Mouse (Mus musculus) neural tube, embryonic 13.5 days (tissue): Measurements from ENCODE around the gene Pafah1b1. TPM values are rescaled to one million over a fixed set of nuclear protein-coding genes. Genes with fewer than 3 reads are reported as not detected.

Experiments used
- ATAC-seq: fragments of 200-750 bp; cut with Nextera tagmentation; 2 replicates; pipeline ENCODE4 v1.8.0; 2017; ENCODE audit warnings: low read depth, mild to moderate bottlenecking, moderate TSS enrichment, moderate library complexity
- H3K27ac ChIP-seq: fragments of 300-500 bp; sonication (generic); replicated peaks from 2 replicates; pipeline ENCODE4 v1.5.1; 2015; ENCODE audit warnings: moderate library complexity, mild to moderate bottlenecking, inconsistent platforms
- H3K27me3 ChIP-seq: fragments of 300-500 bp; sonication (generic); 2 replicates; pipeline ENCODE4 v1.6.1; 2015; ENCODE audit warnings: mild to moderate bottlenecking, inconsistent platforms
- H3K36me3 ChIP-seq: fragments of 300-500 bp; sonication (generic); 2 replicates; pipeline ENCODE4 v1.6.1; 2015; ENCODE audit warnings: mild to moderate bottlenecking, inconsistent platforms
- H3K4me1 ChIP-seq: fragments of 300-500 bp; sonication (generic); replicated peaks from 2 replicates; pipeline ENCODE4 v1.6.1; 2015; ENCODE audit warnings: inconsistent platforms
- H3K4me2 ChIP-seq: fragments of 300-500 bp; sonication (generic); 2 replicates; pipeline ENCODE4 v1.6.1; 2015; ENCODE audit warnings: inconsistent platforms, mild to moderate bottlenecking, moderate library complexity
- H3K4me3 ChIP-seq: fragments of 300-500 bp; sonication (generic); 2 replicates; pipeline ENCODE4 v1.5.1; 2015; ENCODE audit warnings: mild to moderate bottlenecking, inconsistent platforms
- H3K9ac ChIP-seq: fragments of 300-500 bp; sonication (generic); 2 replicates; pipeline ENCODE4 v1.6.1; 2015; ENCODE audit warnings: moderate library complexity, mild to moderate bottlenecking, inconsistent platforms
- H3K9me3 ChIP-seq: fragments of 300-500 bp; sonication (generic); 2 replicates; pipeline ENCODE4 v1.6.1; 2016; ENCODE audit warnings: inconsistent platforms
- WGBS: fragments of 180-500 bp; shearing (Covaris S2); methylation state at CpG from one replicate; pipeline ENCODE4 v1.1.7; 2015; 5-methylcytosine and 5-hydroxymethylcytosine counted together
- polyA plus RNA-seq: library from polyadenylated mRNA; unstranded; fragments of >200 nt; fragmentation: Nextera tagmentation; extraction: Ambion mirVana; gene quantifications from 2 replicates; pipeline ENCODE4 v1.2.1, GENCODE M21; 2015

Pafah1b1 gene
- polyA plus RNA-seq, 1 experiment from 2014 or later, result 60.9 TPM

DNA sequence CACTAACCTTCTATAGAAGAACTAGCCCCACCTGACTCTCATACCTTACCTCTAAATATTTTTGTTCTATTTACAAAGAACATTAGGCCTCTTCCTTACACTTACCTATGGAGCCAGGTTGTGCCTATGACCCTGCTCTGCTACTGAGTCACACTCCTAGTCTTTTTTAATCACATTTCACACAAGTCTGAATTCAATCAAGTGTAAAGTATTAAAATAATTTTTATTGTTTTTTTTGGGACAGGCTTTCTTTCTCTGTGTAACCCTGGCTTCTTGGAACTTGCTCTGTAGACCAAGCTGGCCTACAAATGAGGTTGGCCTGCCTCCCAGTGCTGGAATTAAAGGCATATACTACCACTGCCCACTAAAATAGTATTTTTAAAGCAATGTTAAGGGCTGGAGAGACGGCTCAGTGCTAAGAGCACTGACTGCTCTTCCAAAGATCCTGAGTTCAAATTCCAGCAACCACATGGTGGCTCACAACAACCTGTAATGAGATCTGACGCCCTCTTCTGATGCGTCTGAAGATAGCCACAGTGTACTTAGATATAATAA lies 8.4 kb downstream of the Pafah1b1 start:
- Histone ChIP-seq H3K4me2 (no peak overlapping the region), H3K36me3 (no peaks in the 10 kb centered on the region), H3K27ac (no peak overlapping the region), H3K9me3 (no peaks in the 10 kb centered on the region), H3K4me3 (no peak overlapping the region), H3K4me1 (peaks cover 30% of the 10 kb centered on the region), H3K9ac (no peak overlapping the region), H3K27me3 (no peaks in the 10 kb centered on the region)
- 91% methylated on average over 3 of the region's 3 CpGs for WGBS
- ATAC-seq, result no peak

DNA sequence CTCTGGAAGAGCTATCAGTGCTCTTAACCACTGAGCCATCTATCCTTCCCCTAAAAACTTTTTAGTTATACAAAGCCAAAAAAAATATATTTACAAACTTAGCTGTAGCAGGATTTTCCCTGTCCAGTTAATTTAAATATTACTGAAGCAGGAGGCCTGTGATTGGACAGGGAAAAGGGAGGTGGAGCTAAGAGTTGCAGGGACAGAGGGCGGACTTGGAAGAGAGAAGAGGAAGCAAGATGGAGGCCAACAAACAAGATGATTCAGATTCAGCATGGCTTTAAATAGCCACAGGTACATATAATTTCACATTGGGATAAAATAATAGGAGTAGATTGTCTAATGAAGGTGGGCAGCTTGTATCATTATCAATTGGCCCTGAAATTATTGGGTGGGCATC lies 13.8 kb downstream of the Pafah1b1 start:
- ATAC-seq, result no peak
- no peaks in the 10 kb centered on the region for H3K36me3 ChIP-seq
- 75% methylated on average over 1 of the region's 1 CpGs for whole genome bisulfite sequencing

DNA sequence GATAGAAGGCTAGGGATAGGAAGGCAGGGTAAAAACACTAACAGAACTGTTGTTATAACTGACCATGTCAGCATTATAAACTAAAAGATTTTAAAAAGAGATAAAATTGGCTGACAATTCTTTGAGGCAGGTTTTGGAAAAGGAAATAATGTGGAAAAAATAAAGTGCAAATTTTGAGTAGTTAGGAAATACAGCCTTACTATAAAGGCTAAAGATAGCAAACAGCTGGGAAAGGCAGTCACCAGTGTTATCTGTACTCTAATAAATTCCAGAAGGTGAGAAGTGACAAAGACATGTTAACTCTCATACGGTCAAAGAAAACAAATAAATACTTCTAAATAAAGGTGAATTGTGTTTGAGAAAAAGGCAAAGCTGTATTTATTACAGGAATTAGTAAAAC lies 15.7 kb downstream of the Pafah1b1 start:
- WGBS, result 73% methylated on average over 1 of the region's 1 CpGs
- Histone ChIP-seq H3K4me3 (no peak overlapping the region), H3K27ac (no peak overlapping the region), H3K9ac (no peak overlapping the region), H3K27me3 (no peaks in the 10 kb centered on the region), H3K36me3 (no peaks in the 10 kb centered on the region), H3K4me2 (no peak overlapping the region), H3K4me1 (peaks cover 3% of the 10 kb centered on the region; the same call in 1 of the 2 replicates), H3K9me3 (no peaks in the 10 kb centered on the region)
- ATAC-seq, result no peak

More for the DNA sequence above, 13.8 kb downstream of the Pafah1b1 start:
- no peak overlapping the region for H3K27ac ChIP-seq
- no peaks in the 10 kb centered on the region for H3K27me3 ChIP-seq
- H3K9ac ChIP-seq, result no peak overlapping the region
- H3K9me3 ChIP-seq, result no peaks in the 10 kb centered on the region
- H3K4me2 ChIP-seq, result no peak overlapping the region
- H3K4me1 ChIP-seq, result peaks cover 3% of the 10 kb centered on the region; the same call in 1 of the 2 replicates
- H3K4me3 ChIP-seq, result no peak overlapping the region

DNA sequence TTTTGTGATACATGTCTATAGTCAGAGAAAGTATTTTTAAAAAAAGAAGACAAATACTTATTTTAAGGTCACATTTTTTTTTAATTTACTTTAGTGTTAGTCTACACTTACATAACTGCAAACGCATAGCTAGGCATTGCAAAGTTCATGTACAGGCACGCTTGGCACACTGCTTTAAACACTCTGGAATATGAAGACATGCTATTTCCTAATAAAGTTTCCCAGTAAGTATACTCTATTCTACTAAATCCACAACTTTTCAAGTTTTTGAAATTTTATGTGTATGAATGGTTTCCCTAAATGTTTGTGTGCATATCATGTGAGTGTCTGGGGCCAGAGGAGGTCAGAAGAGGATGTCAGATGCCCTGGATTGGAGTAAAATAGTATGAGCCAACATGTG lies 20.4 kb downstream of the Pafah1b1 start:
- WGBS, result 98% methylated on average over 2 of the region's 2 CpGs
- no peak for ATAC-seq
- H3K9ac ChIP-seq, result no peak overlapping the region

DNA sequence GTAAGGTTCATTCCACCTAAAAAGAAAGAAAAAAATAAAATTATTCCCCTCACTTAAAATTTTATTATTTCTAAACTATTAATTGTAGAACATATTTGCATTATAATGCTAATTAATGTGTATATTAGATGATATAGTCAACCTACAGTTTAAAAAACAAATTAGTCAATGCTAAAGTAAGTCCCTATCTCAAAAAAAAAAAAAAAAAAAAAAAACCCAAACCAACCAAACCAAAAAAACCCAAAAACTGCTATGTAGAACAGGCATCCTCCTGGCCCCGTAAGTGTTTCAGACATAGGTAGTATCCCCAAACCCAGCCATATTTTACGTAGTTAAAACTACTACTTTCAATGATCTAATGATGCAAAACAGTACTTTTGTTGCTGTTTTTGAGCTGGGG lies 25.0 kb downstream of the Pafah1b1 start:
- Histone ChIP-seq H3K4me1 (no peaks in the 10 kb centered on the region), H3K27ac (no peak overlapping the region), H3K4me3 (no peak overlapping the region), H3K9me3 (no peaks in the 10 kb centered on the region), H3K27me3 (no peaks in the 10 kb centered on the region), H3K36me3 (peaks cover 38% of the 10 kb centered on the region), H3K4me2 (no peak overlapping the region), H3K9ac (no peak overlapping the region)
- 95% methylated on average over 2 of the region's 2 CpGs for WGBS
- ATAC-seq, result no peak

More for the DNA sequence above, 20.4 kb downstream of the Pafah1b1 start:
- Histone ChIP-seq H3K4me3 (no peak overlapping the region), H3K27ac (no peak overlapping the region), H3K4me2 (no peak overlapping the region), H3K27me3 (no peaks in the 10 kb centered on the region), H3K36me3 (peaks cover under 1% of the 10 kb centered on the region), H3K4me1 (peaks cover 3% of the 10 kb centered on the region; the same call in 1 of the 2 replicates), H3K9me3 (no peaks in the 10 kb centered on the region)

DNA sequence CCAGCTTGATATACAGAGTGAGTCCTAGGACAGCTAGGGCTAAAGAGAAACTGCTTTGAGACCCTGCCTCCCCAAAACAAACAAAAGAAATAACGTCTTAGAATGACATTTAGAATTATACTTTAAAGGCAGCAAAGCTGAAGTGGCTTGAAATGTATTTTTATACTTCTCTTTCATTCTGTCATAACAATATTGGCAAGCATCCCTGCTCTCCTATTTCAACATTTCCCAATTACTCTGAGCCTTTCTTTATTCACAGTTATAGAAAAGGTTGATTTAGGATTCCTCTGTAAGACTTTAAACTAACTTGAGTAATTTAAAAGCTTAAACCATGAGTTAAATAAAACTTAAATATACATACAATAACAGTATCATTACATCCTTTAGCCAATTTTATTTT lies 32.3 kb downstream of the Pafah1b1 start:
- no peak overlapping the region for H3K4me3 ChIP-seq
- H3K27me3 ChIP-seq, result no peaks in the 10 kb centered on the region
- 73% methylated on average over 1 of the region's 1 CpGs for WGBS
- H3K4me2 ChIP-seq, result no peak overlapping the region
- no peaks in the 10 kb centered on the region for H3K9me3 ChIP-seq
- H3K9ac ChIP-seq, result no peak overlapping the region
- H3K4me1 ChIP-seq, result no peaks in the 10 kb centered on the region
- no peak overlapping the region for H3K27ac ChIP-seq
- peaks cover 49% of the 10 kb centered on the region for H3K36me3 ChIP-seq
- ATAC-seq, result no peak

DNA sequence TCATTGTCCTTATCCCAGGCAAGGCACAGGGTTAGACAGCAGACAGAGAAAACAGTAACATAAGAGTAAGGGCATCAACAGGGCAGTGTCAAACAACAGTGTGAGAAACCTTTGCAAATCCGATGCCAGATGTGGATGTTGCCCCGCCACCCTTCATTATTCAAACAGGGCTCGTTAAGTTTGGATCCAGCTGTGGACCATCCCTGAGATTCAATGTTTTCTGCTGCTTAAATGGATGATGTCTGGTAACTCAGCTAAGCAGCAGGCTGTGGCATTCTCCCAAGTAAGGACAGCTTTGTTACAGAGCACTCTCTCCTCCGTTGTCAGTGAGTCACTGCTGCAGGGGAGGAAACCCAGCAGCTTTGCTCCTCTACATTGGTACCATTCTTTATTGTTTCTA lies 49.3 kb downstream of the Pafah1b1 start:
- Histone ChIP-seq H3K9ac (no peak overlapping the region), H3K4me2 (no peak overlapping the region), H3K36me3 (peaks cover 64% of the 10 kb centered on the region), H3K9me3 (no peaks in the 10 kb centered on the region), H3K4me3 (no peak overlapping the region), H3K27ac (no peak overlapping the region), H3K27me3 (no peaks in the 10 kb centered on the region), H3K4me1 (no peaks in the 10 kb centered on the region)
- no peak for ATAC-seq
- 86% methylated on average over 4 of the region's 4 CpGs for WGBS

DNA sequence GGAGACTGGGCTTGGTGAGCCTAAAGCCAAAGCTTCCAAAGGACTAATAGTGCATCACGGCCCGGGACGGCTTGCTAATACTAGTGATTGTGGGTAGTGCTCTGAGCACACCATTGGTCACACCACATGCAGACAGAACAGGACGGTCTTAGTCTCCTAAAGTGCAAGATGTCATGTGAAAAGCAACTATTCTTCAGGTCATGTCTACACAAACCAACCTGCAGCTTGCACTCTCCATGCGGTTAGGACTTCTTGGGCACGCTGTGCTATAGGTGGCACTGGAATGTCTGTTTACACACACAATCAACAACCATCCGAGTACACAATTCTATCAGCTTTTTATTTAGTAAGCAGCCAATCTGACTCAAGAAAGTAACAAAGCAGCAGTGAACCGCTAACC lies 49.8 kb downstream of the Pafah1b1 start:
- Histone ChIP-seq H3K36me3 (peaks cover 64% of the 10 kb centered on the region), H3K4me2 (no peak overlapping the region), H3K4me3 (no peak overlapping the region), H3K27me3 (no peaks in the 10 kb centered on the region), H3K9ac (no peak overlapping the region), H3K4me1 (no peaks in the 10 kb centered on the region), H3K27ac (no peak overlapping the region), H3K9me3 (no peaks in the 10 kb centered on the region)
- 97% methylated on average over 8 of the region's 8 CpGs for WGBS
- ATAC-seq, result no peak

DNA sequence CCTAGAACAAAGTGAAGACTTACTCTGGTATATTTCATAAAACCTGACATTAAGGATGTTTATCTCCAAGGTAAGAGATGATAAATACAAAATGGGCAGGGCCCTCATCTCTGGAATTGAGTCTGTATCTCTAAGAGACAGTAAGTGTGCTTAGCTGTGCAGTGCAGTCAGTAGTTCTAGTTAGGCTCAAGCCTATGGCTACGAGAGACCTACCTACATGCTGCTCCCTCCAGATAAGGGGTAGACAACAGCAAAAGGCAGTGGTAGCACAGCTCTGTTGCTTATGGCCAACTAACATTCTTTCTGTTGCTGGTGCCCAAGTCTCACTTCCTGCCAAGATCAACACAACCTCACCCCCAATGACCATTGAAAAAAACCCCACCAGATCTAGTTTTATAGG lies 50.9 kb downstream of the Pafah1b1 start:
- 100% methylated on average over 1 of the region's 1 CpGs for WGBS
- no peak overlapping the region for H3K9ac ChIP-seq
- H3K36me3 ChIP-seq, result peaks cover 64% of the 10 kb centered on the region
- no peaks in the 10 kb centered on the region for H3K9me3 ChIP-seq
- H3K4me1 ChIP-seq, result no peaks in the 10 kb centered on the region
- H3K4me2 ChIP-seq, result no peak overlapping the region
- no peak for ATAC-seq
- no peak overlapping the region for H3K27ac ChIP-seq
- no peaks in the 10 kb centered on the region for H3K27me3 ChIP-seq
- H3K4me3 ChIP-seq, result no peak overlapping the region

DNA sequence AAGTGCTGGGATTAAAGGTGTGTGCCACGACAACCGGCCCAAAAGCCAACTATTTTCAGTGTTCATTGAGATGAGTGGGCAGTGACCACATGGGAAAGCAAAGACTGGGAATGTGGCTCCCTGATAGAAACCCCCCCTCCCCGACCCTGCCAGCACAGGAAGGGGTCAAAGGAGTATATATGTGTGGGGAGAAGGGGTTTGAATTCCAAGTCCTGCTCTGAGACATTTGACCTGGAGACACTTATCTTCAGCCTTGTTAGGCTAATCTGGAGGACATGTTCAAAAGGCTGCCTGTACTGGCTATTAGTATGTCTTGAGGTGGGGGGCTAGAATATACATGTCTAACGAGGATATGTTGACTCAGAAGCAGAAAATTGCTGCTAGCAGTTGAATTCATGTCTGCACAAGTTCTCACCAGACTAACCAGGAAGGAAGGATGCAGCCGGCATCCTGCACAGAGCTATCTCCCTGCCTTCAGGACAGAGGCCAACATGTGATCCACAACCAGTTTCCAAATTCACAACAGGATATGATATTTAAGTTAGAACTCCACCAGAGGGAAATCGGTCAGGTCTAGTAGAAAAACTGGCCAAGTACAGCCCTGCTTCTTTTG lies 51.5 kb downstream of the Pafah1b1 start:
- WGBS, result 88% methylated on average over 6 of the region's 6 CpGs
- Histone ChIP-seq H3K36me3 (peaks cover 64% of the 10 kb centered on the region), H3K4me2 (no peak overlapping the region), H3K9ac (no peak overlapping the region), H3K4me3 (no peak overlapping the region), H3K27me3 (no peaks in the 10 kb centered on the region), H3K4me1 (no peaks in the 10 kb centered on the region), H3K9me3 (no peaks in the 10 kb centered on the region), H3K27ac (no peak overlapping the region)
- ATAC-seq, result no peak

DNA sequence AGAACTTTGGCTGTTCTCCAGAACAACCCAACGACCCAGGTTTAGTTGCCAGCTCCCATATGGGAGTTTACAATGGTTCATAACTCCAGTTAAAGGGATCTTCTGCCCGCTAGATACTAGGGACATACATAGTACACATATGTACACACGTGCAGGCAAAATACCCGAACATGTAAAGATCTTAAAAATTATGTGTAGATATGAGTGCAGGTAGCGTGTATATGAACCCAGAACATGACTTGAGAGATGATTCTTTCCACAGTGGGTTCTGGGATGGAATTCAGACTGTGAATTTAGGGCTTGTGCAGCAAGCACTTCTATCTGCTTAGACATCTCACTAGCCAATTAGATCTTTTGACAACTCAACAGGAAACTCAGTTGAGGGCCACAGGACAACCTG lies 52.6 kb downstream of the Pafah1b1 start:
- WGBS, result 91% methylated on average over 5 of the region's 5 CpGs
- peaks cover 64% of the 10 kb centered on the region for H3K36me3 ChIP-seq
- H3K27me3 ChIP-seq, result no peaks in the 10 kb centered on the region
- no peak overlapping the region for H3K9ac ChIP-seq
- no peak overlapping the region for H3K27ac ChIP-seq
- no peak overlapping the region for H3K4me3 ChIP-seq
- ATAC-seq, result no peak
- no peak overlapping the region for H3K4me2 ChIP-seq
- no peaks in the 10 kb centered on the region for H3K4me1 ChIP-seq
- H3K9me3 ChIP-seq, result no peaks in the 10 kb centered on the region

DNA sequence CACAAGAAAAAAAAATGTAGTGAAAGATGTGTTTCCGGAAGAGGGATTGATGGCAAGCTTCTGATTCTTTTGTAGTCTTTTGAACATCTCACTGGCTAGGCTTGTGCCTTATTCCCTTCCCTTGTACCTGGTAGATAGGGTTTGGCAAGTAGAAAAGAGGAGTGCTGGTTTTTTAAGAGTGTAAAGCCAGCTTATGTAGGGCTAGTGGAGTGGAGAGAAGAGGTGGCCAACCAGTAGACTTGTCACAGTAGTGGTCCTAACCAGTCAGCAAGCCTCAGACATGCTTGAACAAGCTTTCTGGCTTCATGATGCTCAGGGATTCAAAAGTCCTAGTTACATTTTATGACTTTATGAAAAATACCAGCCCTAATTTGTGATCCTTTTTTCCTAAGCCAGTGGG lies 53.5 kb downstream of the Pafah1b1 start:
- H3K27me3 ChIP-seq, result no peaks in the 10 kb centered on the region
- WGBS, result 73% methylated on average over 1 of the region's 1 CpGs
- no peak overlapping the region for H3K4me2 ChIP-seq
- no peak overlapping the region for H3K9ac ChIP-seq
- H3K9me3 ChIP-seq, result no peaks in the 10 kb centered on the region
- ATAC-seq, result no peak
- H3K4me1 ChIP-seq, result no peaks in the 10 kb centered on the region
- H3K27ac ChIP-seq, result no peak overlapping the region
- peaks cover 69% of the 10 kb centered on the region for H3K36me3 ChIP-seq
- H3K4me3 ChIP-seq, result no peak overlapping the region

DNA sequence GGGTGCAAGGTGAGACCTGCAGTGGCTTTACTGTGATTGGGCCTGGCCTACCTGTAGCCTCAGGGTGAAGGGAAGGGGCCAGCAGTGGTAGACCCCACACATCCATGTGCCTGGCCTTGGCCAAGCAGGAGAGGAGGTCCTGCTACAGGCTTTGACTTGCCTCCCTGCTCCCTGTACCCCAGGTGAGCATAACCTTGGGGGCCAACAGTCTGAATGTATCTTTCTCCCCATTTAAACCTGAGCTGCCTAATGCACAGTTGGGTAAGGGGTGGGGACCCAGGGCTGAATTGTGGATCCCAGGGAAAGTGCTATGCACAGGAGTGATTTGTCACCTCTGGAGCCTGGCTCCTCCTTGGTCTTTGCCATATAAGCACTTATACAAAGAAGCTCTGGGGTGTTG lies 54.3 kb downstream of the Pafah1b1 start:
- H3K4me2 ChIP-seq, result no peak overlapping the region
- no peaks in the 10 kb centered on the region for H3K27me3 ChIP-seq
- H3K4me3 ChIP-seq, result no peak overlapping the region
- no peaks in the 10 kb centered on the region for H3K4me1 ChIP-seq
- no peak overlapping the region for H3K9ac ChIP-seq
- ATAC-seq, result no peak
- no peak overlapping the region for H3K27ac ChIP-seq
- H3K9me3 ChIP-seq, result no peaks in the 10 kb centered on the region
- H3K36me3 ChIP-seq, result peaks cover 74% of the 10 kb centered on the region
